9 mouse cellular contexts compared by ENCODE assay signal in genomic region chr2:30695771-30696456, GRCm38 (mm10).
DNase-seq lines count a peak whose midpoint lies in the region; ATAC-seq lines count a peak whose summit lies in the region.
"Had no signal": no experiment of that assay in that cellular context is flagged by ENCODE, and none has a peak within 500 bp of the region (broad histone marks: within the 10 kb centered on the region; RNA-seq: fewer than 3 reads in every experiment).

No protein-coding gene starts in this region.

- no peaks in the 10 kb centered on the region for H3K27me3 ChIP-seq in embryonic facial prominence, embryonic 14.5 days (replicated peaks; ENCODE audit: control insufficient read depth, insufficient read depth, low read length)
- no peaks in the 10 kb centered on the region for H3K27me3 ChIP-seq in hindbrain, embryonic 14.5 days (ENCODE audit: control insufficient read depth, insufficient read depth, low read length)
- H3K27me3 ChIP-seq in midbrain, embryonic 11.5 days (ENCODE audit: control insufficient read depth, insufficient read depth, low read length): no peaks in the 10 kb centered on the region

- no peak overlapping the region for H3K9ac ChIP-seq in embryonic facial prominence, embryonic 14.5 days (ENCODE audit: low read depth, low read length)
- no peak overlapping the region; the same call in 1 of the 2 replicates for H3K9ac ChIP-seq in hindbrain, embryonic 14.5 days
- peak overlapping the region; percentile 42 for H3K9ac ChIP-seq in midbrain, embryonic 11.5 days (ENCODE audit: low read length)

- H3K4me1 ChIP-seq in embryonic facial prominence, embryonic 14.5 days (ENCODE audit: control insufficient read depth, insufficient read depth, low read length): peaks cover 43% of the 10 kb centered on the region
- peaks cover 67% of the 10 kb centered on the region for H3K4me1 ChIP-seq in hindbrain, embryonic 14.5 days (replicated peaks; ENCODE audit: control insufficient read depth, insufficient read depth, low read length)
- H3K4me1 ChIP-seq in midbrain, embryonic 11.5 days (ENCODE audit: control insufficient read depth, insufficient read depth, low read length): peaks cover 48% of the 10 kb centered on the region

- no peak overlapping the region for H3K4me2 ChIP-seq in embryonic facial prominence, embryonic 14.5 days (ENCODE audit: low read depth, low read length)
- H3K4me2 ChIP-seq in hindbrain, embryonic 14.5 days (replicated peaks): no peak overlapping the region
- no peak overlapping the region for H3K4me2 ChIP-seq in midbrain, embryonic 11.5 days

- H3K9me3 ChIP-seq in embryonic facial prominence, embryonic 14.5 days (ENCODE audit: control insufficient read depth, low read length): no peaks in the 10 kb centered on the region
- H3K9me3 ChIP-seq in hindbrain, embryonic 14.5 days (ENCODE audit: control insufficient read depth, low read length): no peaks in the 10 kb centered on the region
- H3K9me3 ChIP-seq in midbrain, embryonic 11.5 days (ENCODE audit: control insufficient read depth, low read length): no peaks in the 10 kb centered on the region

- H3K36me3 ChIP-seq in embryonic facial prominence, embryonic 14.5 days (ENCODE audit: control insufficient read depth, insufficient read depth, low read length): no peaks in the 10 kb centered on the region
- H3K36me3 ChIP-seq in hindbrain, embryonic 14.5 days (replicated peaks; ENCODE audit: control insufficient read depth, insufficient read depth): no peaks in the 10 kb centered on the region
- H3K36me3 ChIP-seq in midbrain, embryonic 11.5 days (ENCODE audit: control insufficient read depth, insufficient read depth, low read length): no peaks in the 10 kb centered on the region

- WGBS in embryonic facial prominence, embryonic 14.5 days: 53% methylated on average over 11 of the region's 11 CpGs
- WGBS in hindbrain, embryonic 14.5 days: 61% methylated on average over 11 of the region's 11 CpGs
- WGBS in midbrain, embryonic 11.5 days: 69% methylated on average over 11 of the region's 11 CpGs

- intact Hi-C loops in heart, postnatal 25 days (cut with DNase I): no loop called here

- peak; percentile 95 for DNase-seq in heart, adult 11 months
- no peak for DNase-seq in heart, postnatal 25 days (ENCODE audit: low spot score)
- DNase-seq in embryonic facial prominence, embryonic 14.5 days (ENCODE audit: low spot score): no peak
- no peak for DNase-seq in hindbrain, embryonic 14.5 days (ENCODE audit: low spot score)
- no peak for DNase-seq in midbrain, embryonic 11.5 days (ENCODE audit: low spot score, missing footprints)
- DNase-seq in right cerebral cortex, adult 2 months (ENCODE audit: low spot score in 2 of 2): no peak
- DNase-seq in lung, postnatal 4 days: no peak
- DNase-seq: thymus, postnatal 36 days had no signal

- H3K27ac ChIP-seq in embryonic facial prominence, embryonic 14.5 days (replicated peaks; ENCODE audit: low read depth, low read length): peak overlapping the region; percentile 15; the same call in 1 of the 2 replicates
- peak overlapping the region; percentile 100 for H3K27ac ChIP-seq in hindbrain, embryonic 14.5 days
- H3K27ac ChIP-seq in midbrain, embryonic 11.5 days (ENCODE audit: low read depth, low read length): peak overlapping the region; percentile 22

- ATAC-seq in embryonic facial prominence, embryonic 14.5 days (ENCODE audit: low read depth): no peak
- no peak for ATAC-seq in hindbrain, embryonic 14.5 days (ENCODE audit: low FRiP score)
- no peak for ATAC-seq in midbrain, embryonic 11.5 days (ENCODE audit: low FRiP score)
- ATAC-seq in monocyte, adult 5-6 weeks (replicated peaks; ENCODE audit: insufficient number of reproducible peaks, low FRiP score, low TSS enrichment, poor library complexity, severe bottlenecking): no peak

- H3K4me3 ChIP-seq in embryonic facial prominence, embryonic 14.5 days (ENCODE audit: low read depth, low read length): no peak overlapping the region
- no peak overlapping the region for H3K4me3 ChIP-seq in hindbrain, embryonic 14.5 days (replicated peaks; ENCODE audit: low read length)
- H3K4me3 ChIP-seq in midbrain, embryonic 11.5 days (ENCODE audit: low read depth, low read length): no peak overlapping the region

Comparison
In these comparisons a context has a peak if more than half of its experiments do, and no peak if none do; other contexts are left out.
1. H3K27ac ChIP-seq: peak in every context shown above with its lines; median percentile 100 in hindbrain, embryonic 14.5 days; 22 in midbrain, embryonic 11.5 days; 15 in embryonic facial prominence, embryonic 14.5 days.